Mouse (Mus musculus) small intestine, adult 2 months (tissue): ENCODE data around the gene Tmem131.

ENCODE experiments used
- CTCF ChIP-seq: fragments of 200-500 bp; IDR thresholded peaks from 2 replicates; pipeline ENCODE4 v1.5.1; 2012; ENCODE audit warnings: low read depth, mild to moderate bottlenecking, control low read depth, inconsistent platforms, low read length, moderate library complexity, mixed read lengths; ENCODE audit not compliant: insufficient replicate concordance, insufficient read length; ENCODE audit errors: extremely low read depth
- POLR2A ChIP-seq: fragments of 200-500 bp; IDR thresholded peaks from 2 replicates; pipeline ENCODE4 v1.6.1; 2012; ENCODE audit warnings: low read depth, mild to moderate bottlenecking, control low read depth, inconsistent platforms, low read length, moderate library complexity

- TF ChIP-seq CTCF (no peak), POLR2A (no peak)
These were observed 96.2 kb downstream of the Tmem131 start for GRCm38 (mm10) chr1:36847276-36847675.
